Mouse (Mus musculus): Measurements from ENCODE around the gene Sp6. TPM values are rescaled to one million over a fixed set of nuclear protein-coding genes. Genes with fewer than 3 reads are reported as not detected.

Gene Sp6
- polyA plus RNA-seq (2012; rRNA removed), result 0.64 and 1.0 TPM in 2 replicates

- TF ChIP-seq CTCF (IDR thresholded peaks at IDR 0.05; ENCODE audit: borderline replicate concordance, extremely low read depth, insufficient read depth, insufficient read length) (no peak), POLR2A (IDR thresholded peaks at IDR 0.05; ENCODE audit: borderline replicate concordance, extremely low read depth, insufficient read depth, insufficient read length, poor library complexity, severe bottlenecking) (no peak)
- DNase-seq (ENCODE audit: low read depth), result peak; percentile 64
These were observed at the start of gene Sp6 for GRCm38 (mm10) chr11:97013121-97013670. Gene Sp6, plus strand, starts transcription at chr11:97013394.

- TF ChIP-seq CTCF (IDR thresholded peaks at IDR 0.05; ENCODE audit: borderline replicate concordance, extremely low read depth, insufficient read depth, insufficient read length), result peak; percentile 93
- no peak for TF ChIP-seq POLR2A (IDR thresholded peaks at IDR 0.05; ENCODE audit: borderline replicate concordance, extremely low read depth, insufficient read depth, insufficient read length, poor library complexity, severe bottlenecking)
- peak; percentile 86 for DNase-seq (ENCODE audit: low read depth)
These were observed 49.6 kb upstream of the Sp6 start for GRCm38 (mm10) chr11:96963580-96963979.

GRCm38 (mm10) chr11:96966172-96966571 is 47.0 kb upstream of the Sp6 start:
- DNase-seq (ENCODE audit: low read depth), result no peak
- TF ChIP-seq CTCF (IDR thresholded peaks at IDR 0.05; ENCODE audit: borderline replicate concordance, extremely low read depth, insufficient read depth, insufficient read length) (no peak), POLR2A (IDR thresholded peaks at IDR 0.05; ENCODE audit: borderline replicate concordance, extremely low read depth, insufficient read depth, insufficient read length, poor library complexity, severe bottlenecking) (no peak)

GRCm38 (mm10) chr11:96966914-96967543 is 46.2 kb upstream of the Sp6 start:
- no peak for DNase-seq (ENCODE audit: low read depth)
- TF ChIP-seq POLR2A (IDR thresholded peaks at IDR 0.05; ENCODE audit: borderline replicate concordance, extremely low read depth, insufficient read depth, insufficient read length, poor library complexity, severe bottlenecking), result no peak
- no peak for TF ChIP-seq CTCF (IDR thresholded peaks at IDR 0.05; ENCODE audit: borderline replicate concordance, extremely low read depth, insufficient read depth, insufficient read length)

GRCm38 (mm10) chr11:96967544-96968269 is 45.5 kb upstream of the Sp6 start:
- no peak for DNase-seq (ENCODE audit: low read depth)
- TF ChIP-seq CTCF (IDR thresholded peaks at IDR 0.05; ENCODE audit: borderline replicate concordance, extremely low read depth, insufficient read depth, insufficient read length), result no peak
- no peak for TF ChIP-seq POLR2A (IDR thresholded peaks at IDR 0.05; ENCODE audit: borderline replicate concordance, extremely low read depth, insufficient read depth, insufficient read length, poor library complexity, severe bottlenecking)

GRCm38 (mm10) chr11:96968476-96968875 is 44.7 kb upstream of the Sp6 start:
- no peak for TF ChIP-seq POLR2A (IDR thresholded peaks at IDR 0.05; ENCODE audit: borderline replicate concordance, extremely low read depth, insufficient read depth, insufficient read length, poor library complexity, severe bottlenecking)
- no peak for TF ChIP-seq CTCF (IDR thresholded peaks at IDR 0.05; ENCODE audit: borderline replicate concordance, extremely low read depth, insufficient read depth, insufficient read length)
- no peak for DNase-seq (ENCODE audit: low read depth)

- no peak for DNase-seq (ENCODE audit: low read depth)
- TF ChIP-seq CTCF (IDR thresholded peaks at IDR 0.05; ENCODE audit: borderline replicate concordance, extremely low read depth, insufficient read depth, insufficient read length), result no peak
- TF ChIP-seq POLR2A (IDR thresholded peaks at IDR 0.05; ENCODE audit: borderline replicate concordance, extremely low read depth, insufficient read depth, insufficient read length, poor library complexity, severe bottlenecking), result no peak
These were observed 43.9 kb upstream of the Sp6 start for GRCm38 (mm10) chr11:96969280-96969722.

- DNase-seq (ENCODE audit: low read depth), result peak; percentile 11
- TF ChIP-seq POLR2A (IDR thresholded peaks at IDR 0.05; ENCODE audit: borderline replicate concordance, extremely low read depth, insufficient read depth, insufficient read length, poor library complexity, severe bottlenecking) (no peak), CTCF (IDR thresholded peaks at IDR 0.05; ENCODE audit: borderline replicate concordance, extremely low read depth, insufficient read depth, insufficient read length) (no peak)
These were observed 43.4 kb upstream of the Sp6 start for GRCm38 (mm10) chr11:96969746-96970145.

GRCm38 (mm10) chr11:96970341-96970740 is 42.9 kb upstream of the Sp6 start:
- TF ChIP-seq POLR2A (IDR thresholded peaks at IDR 0.05; ENCODE audit: borderline replicate concordance, extremely low read depth, insufficient read depth, insufficient read length, poor library complexity, severe bottlenecking) (no peak), CTCF (IDR thresholded peaks at IDR 0.05; ENCODE audit: borderline replicate concordance, extremely low read depth, insufficient read depth, insufficient read length) (no peak)
- DNase-seq (ENCODE audit: low read depth), result no peak

GRCm38 (mm10) chr11:96972906-96973305 is 40.3 kb upstream of the Sp6 start:
- peak; percentile 22 for DNase-seq (ENCODE audit: low read depth)
- TF ChIP-seq CTCF (IDR thresholded peaks at IDR 0.05; ENCODE audit: borderline replicate concordance, extremely low read depth, insufficient read depth, insufficient read length), result no peak
- TF ChIP-seq POLR2A (IDR thresholded peaks at IDR 0.05; ENCODE audit: borderline replicate concordance, extremely low read depth, insufficient read depth, insufficient read length, poor library complexity, severe bottlenecking), result no peak

GRCm38 (mm10) chr11:96973426-96973964 is 39.7 kb upstream of the Sp6 start:
- no peak for TF ChIP-seq POLR2A (IDR thresholded peaks at IDR 0.05; ENCODE audit: borderline replicate concordance, extremely low read depth, insufficient read depth, insufficient read length, poor library complexity, severe bottlenecking)
- no peak for TF ChIP-seq CTCF (IDR thresholded peaks at IDR 0.05; ENCODE audit: borderline replicate concordance, extremely low read depth, insufficient read depth, insufficient read length)
- DNase-seq (ENCODE audit: low read depth), result peak; percentile 9
